Mouse (Mus musculus) small intestine, adult 10 weeks (tissue): ENCODE measurements around the gene Zfp446. TPM values are rescaled to one million over a fixed set of nuclear protein-coding genes. Genes with fewer than 3 reads are reported as not detected.

Experiments
- polyA plus RNA-seq: library from polyadenylated mRNA; stranded (reverse); fragments of 350-450 nt; fragmentation: Illumina TruSeq; extraction: RNeasy Lipid Tissue Mini Kit (QIAGEN cat#74804); gene quantifications from one replicate; pipeline ENCODE4 v1.2.3, GENCODE M21; 2014; ENCODE audit warnings: low replicate concordance

The Zfp446 gene
- polyA plus RNA-seq, result 1.6 TPM

GRCm38 (mm10) chr7:12977682-12978389, at the start of gene Zfp446:
TSS of gene Zfp446 (plus strand) at chr7:12977848.

GRCm38 (mm10) chr7:12965678-12966091, 12.0 kb upstream of the Zfp446 start, which contains the start of gene Zfp324:
TSS of gene Zfp324 (plus strand) at chr7:12965838.

GRCm38 (mm10) chr7:12998053-12998452, 20.4 kb downstream of the Zfp446 start, which contains the start of gene Slc27a5:
TSS of gene Slc27a5 (minus strand) at chr7:12998192.

GRCm38 (mm10) chr7:12998851-12999250, 21.2 kb downstream of the Zfp446 start, which contains the start of gene Trim28:
TSS of gene Trim28 (plus strand) at chr7:12999114.

GRCm38 (mm10) chr7:13010005-13010908, 32.6 kb downstream of the Zfp446 start, which contains the start of gene Zbtb45:
TSS of gene Zbtb45 (minus strand) at chr7:13010034.

GRCm38 (mm10) chr7:13034148-13034977, 56.7 kb downstream of the Zfp446 start, which contains the start of gene Chmp2a:
TSS of gene Chmp2a (minus strand) at chr7:13034807.

Other genes starting within 250 kb of the Zfp446 start
- not detected for gene Vmn2r56, start 242.8 kb upstream of the Zfp446 start, polyA plus RNA-seq
- gene Zscan18, start 174.2 kb upstream of the Zfp446 start, polyA plus RNA-seq, result 0.22 TPM
- gene Zfp329, start 159.0 kb upstream of the Zfp446 start, polyA plus RNA-seq, result 21.9 TPM
- gene Zfp110, start 143.1 kb upstream of the Zfp446 start, polyA plus RNA-seq, result 32.1 TPM
- gene Zfp128, start 96.7 kb upstream of the Zfp446 start, polyA plus RNA-seq, result 1.6 TPM
- 3.0 TPM for gene Zscan22, start 80.0 kb upstream of the Zfp446 start, polyA plus RNA-seq
- 9.4 TPM for gene Rps5, start 55.6 kb upstream of the Zfp446 start, polyA plus RNA-seq
- gene Rnf225, start 50.4 kb upstream of the Zfp446 start, polyA plus RNA-seq, result not detected
- 1.1 TPM for gene Zfp324, start 12.0 kb upstream of the Zfp446 start, polyA plus RNA-seq
- not detected for gene Slc27a5, start 20.3 kb downstream of the Zfp446 start, polyA plus RNA-seq
- gene Trim28, start 21.3 kb downstream of the Zfp446 start, polyA plus RNA-seq, result 7.0 TPM
- 0.19 TPM for gene Zbtb45, start 32.2 kb downstream of the Zfp446 start, polyA plus RNA-seq
- gene Chmp2a, start 57.0 kb downstream of the Zfp446 start, polyA plus RNA-seq, result 78.8 TPM
- 50.0 TPM for gene Ube2m, start 60.4 kb downstream of the Zfp446 start, polyA plus RNA-seq
- gene Mzf1, start 76.9 kb downstream of the Zfp446 start, polyA plus RNA-seq, result 0.15 TPM
- gene Vmn1r85, start 117.3 kb downstream of the Zfp446 start, polyA plus RNA-seq, result not detected
- gene Vmn1r86, start 142.1 kb downstream of the Zfp446 start, polyA plus RNA-seq, result not detected
- gene Vmn1r87, start 162.3 kb downstream of the Zfp446 start, polyA plus RNA-seq, result not detected
- gene Vmn1r88, start 181.7 kb downstream of the Zfp446 start, polyA plus RNA-seq, result 0.04 TPM
- not detected for gene Vmn1r89, start 235.2 kb downstream of the Zfp446 start, polyA plus RNA-seq